Mouse (Mus musculus): ENCODE measurements around the gene Pcid2. TPM values are rescaled to one million over a fixed set of nuclear protein-coding genes. Genes with fewer than 3 reads are reported as not detected.
A peak's percentile ranks its signal among the peaks of the same experiment; 100 is the strongest.
"Not testable (repeated sequence)": the region's sequence is repeated elsewhere in the genome, so short reads cannot be mapped to it uniquely, and the experiment has no call there.

The Pcid2 gene
- polyA plus RNA-seq (2016; fragmentation: Nextera tagmentation; extraction: Ambion mirVana), result 52.9 and 53.2 TPM in 2 replicates

DNA sequence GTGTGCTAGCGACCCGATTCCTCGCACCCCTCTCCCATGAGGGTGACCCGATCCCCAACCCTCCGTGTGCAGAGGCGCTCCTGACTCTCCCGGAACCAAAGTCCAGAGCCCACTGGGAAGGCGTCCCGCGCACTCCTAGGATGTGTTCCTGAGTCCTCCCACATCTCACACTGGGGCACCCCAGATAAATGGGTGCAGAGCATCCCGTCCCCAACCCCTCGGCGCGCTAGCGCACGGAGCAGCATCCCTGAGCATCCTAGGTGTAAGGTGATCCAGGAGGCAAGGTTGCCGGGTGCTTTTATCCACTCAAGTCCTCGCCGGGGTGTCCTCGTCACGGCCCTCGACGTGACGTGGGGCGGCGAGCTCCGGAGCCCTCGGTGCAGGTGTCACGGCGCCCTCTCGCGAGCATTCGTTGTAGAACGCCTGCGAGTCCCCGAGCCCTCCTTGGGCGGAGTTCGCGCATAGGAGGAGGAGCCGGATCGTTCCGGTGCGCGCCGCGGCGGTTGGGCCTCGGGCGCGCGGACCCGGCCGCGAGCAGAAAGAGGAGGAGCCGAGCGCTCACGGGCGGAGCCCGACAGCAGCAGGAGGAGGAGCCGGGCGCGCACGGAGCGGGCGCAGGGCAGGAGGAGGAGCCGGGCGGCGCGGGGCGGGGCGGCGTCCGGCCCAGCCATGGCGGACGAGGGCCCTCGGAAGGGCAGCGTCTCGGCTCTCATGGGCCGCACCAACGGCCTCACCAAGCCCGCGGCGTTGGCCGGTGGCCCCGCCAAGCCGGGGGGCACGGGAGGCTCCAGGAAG, at the start of gene Pcid2, which contains the start of gene Cul4a:
Gene Pcid2 (minus strand): TSS at position 373 of the 795 bp plus-strand sequence.
Gene Cul4a (plus strand): TSS at position 535 of the 795 bp plus-strand sequence.
- H3K9me3 ChIP-seq, result no peaks in the 10 kb centered on the region
- peak within 1 kb of the TSS; percentile 95 for H3K9ac ChIP-seq
- ATAC-seq (ENCODE audit: insufficient number of reproducible peaks, insufficient read depth, low FRiP score, low TSS enrichment), result peak; percentile 94
- under 1% methylated on average over 80 of the region's 87 CpGs for WGBS
- peak within 1 kb of the TSS; percentile 95 for H3K4me2 ChIP-seq (replicated peaks)
- peaks cover 15% of the 10 kb centered on the region for H3K4me1 ChIP-seq
- 0 out of 2 replicates have a peak, but pooled peaks cover 12% of the 10 kb centered on the region for H3K36me3 ChIP-seq
- H3K27me3 ChIP-seq, result no peaks in the 10 kb centered on the region
- peak within 1 kb of the TSS; percentile 88 for H3K27ac ChIP-seq
- H3K4me3 ChIP-seq, result peak within 1 kb of the TSS; percentile 97

DNA sequence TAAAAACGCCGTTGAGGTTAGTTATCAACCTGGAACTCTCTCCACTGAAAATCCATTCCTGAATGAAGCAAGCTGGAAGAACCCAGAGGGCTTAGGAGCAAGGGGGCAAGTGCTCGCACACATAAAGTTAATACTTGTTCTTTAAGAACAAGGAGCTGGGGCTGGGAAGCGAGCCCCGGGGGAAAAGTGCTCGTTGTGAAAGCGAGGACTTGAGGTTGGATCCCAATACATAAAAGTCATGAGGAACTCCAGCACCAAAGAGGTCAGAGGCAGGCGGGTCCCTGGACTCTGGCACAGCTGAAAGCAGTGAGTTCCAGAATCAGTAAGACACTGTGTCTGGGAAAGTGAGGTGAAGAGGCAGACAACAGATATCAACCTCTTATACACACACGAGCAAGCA, 48.8 kb upstream of the Pcid2 start:
- H3K27me3 ChIP-seq, result no peaks in the 10 kb centered on the region
- H3K9me3 ChIP-seq, result no peaks in the 10 kb centered on the region
- no peaks in the 10 kb centered on the region for H3K4me1 ChIP-seq
- WGBS, result 81% methylated on average over 9 of the region's 9 CpGs
- peaks cover 8% of the 10 kb centered on the region for H3K36me3 ChIP-seq
- H3K4me3 ChIP-seq, result no peak overlapping the region
- ATAC-seq (ENCODE audit: insufficient number of reproducible peaks, insufficient read depth, low FRiP score, low TSS enrichment), result no peak
- no peak overlapping the region for H3K9ac ChIP-seq
- no peak overlapping the region for H3K27ac ChIP-seq
- no peak overlapping the region for H3K4me2 ChIP-seq (replicated peaks)

DNA sequence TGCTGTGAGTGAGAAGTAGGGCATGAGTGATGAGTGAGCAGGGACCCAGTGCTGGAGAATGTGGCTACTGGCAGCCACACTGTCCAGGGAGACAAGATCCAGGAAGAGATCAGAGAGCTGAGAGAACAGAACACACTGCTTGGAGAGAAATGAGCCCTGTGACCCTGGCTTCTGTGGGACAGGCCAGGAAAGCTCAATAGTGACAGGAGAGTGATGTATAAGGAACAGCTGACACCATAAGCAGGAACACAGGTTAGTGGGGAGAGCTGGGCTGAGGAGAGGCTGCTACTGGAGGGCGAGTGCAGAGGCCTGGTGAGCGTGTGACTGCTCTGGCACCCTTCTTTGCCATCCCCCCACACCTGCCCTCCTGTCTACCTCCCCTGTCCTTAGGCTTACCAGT, 45.7 kb upstream of the Pcid2 start:
- H3K36me3 ChIP-seq, result peaks cover 36% of the 10 kb centered on the region
- no peak overlapping the region for H3K27ac ChIP-seq
- ATAC-seq (ENCODE audit: insufficient number of reproducible peaks, insufficient read depth, low FRiP score, low TSS enrichment), result no peak
- 89% methylated on average over 2 of the region's 2 CpGs for whole genome bisulfite sequencing
- no peak overlapping the region for H3K4me3 ChIP-seq
- H3K9me3 ChIP-seq, result no peaks in the 10 kb centered on the region
- no peak overlapping the region for H3K4me2 ChIP-seq (replicated peaks)
- H3K4me1 ChIP-seq, result no peaks in the 10 kb centered on the region
- H3K27me3 ChIP-seq, result no peaks in the 10 kb centered on the region
- no peak overlapping the region for H3K9ac ChIP-seq

DNA sequence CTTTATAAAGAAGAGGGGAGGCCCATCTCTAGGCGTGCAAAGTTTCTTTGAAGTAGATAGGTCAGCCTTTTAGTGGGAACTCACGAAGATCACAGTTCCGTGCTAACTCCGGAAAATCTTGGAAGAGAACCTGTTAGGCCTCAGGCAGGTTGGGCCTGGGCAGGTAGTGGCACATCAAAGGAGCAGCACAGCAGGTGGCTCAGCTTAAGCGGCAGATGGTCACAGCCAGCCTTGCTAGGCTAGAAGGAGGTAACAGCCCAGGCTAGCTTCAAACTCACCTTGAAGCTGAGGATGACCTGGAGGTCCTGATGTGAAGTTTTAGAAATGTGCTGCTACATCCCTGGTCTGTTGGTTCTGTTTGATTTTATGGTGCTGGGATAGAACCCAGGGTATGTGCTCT, 44.6 kb upstream of the Pcid2 start:
- Histone ChIP-seq H3K4me1 (no peaks in the 10 kb centered on the region), H3K27ac (no peak overlapping the region), H3K36me3 (peaks cover 46% of the 10 kb centered on the region), H3K4me2 (replicated peaks) (no peak overlapping the region), H3K27me3 (no peaks in the 10 kb centered on the region), H3K9me3 (no peaks in the 10 kb centered on the region), H3K4me3 (no peak overlapping the region), H3K9ac (no peak overlapping the region)
- WGBS, result 63% methylated on average over 5 of the region's 5 CpGs
- ATAC-seq (ENCODE audit: insufficient number of reproducible peaks, insufficient read depth, low FRiP score, low TSS enrichment), result no peak

DNA sequence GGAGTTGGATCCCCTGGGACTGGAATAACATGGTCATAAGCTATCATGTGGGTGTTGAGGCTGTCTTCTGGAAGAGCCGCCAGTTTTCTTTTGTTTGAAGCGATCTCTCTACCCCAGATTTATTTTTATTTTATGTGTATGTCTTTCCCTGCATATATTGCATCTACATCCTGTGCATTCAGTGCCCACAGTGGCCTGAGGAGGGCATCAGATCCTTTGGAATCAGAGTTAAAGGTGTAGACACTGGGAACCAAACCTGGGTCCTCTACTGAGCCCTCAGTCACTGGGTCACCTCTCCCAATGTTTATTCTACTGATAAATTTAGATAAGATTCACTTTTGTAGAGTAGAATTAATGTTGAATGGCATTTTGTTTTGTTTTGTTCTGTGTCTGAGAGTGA, 44.0 kb upstream of the Pcid2 start:
- no peak overlapping the region for H3K9ac ChIP-seq
- no peaks in the 10 kb centered on the region for H3K9me3 ChIP-seq
- WGBS, result 90% methylated on average over 2 of the region's 2 CpGs
- H3K27me3 ChIP-seq, result no peaks in the 10 kb centered on the region
- H3K27ac ChIP-seq, result no peak overlapping the region
- peaks cover 52% of the 10 kb centered on the region for H3K36me3 ChIP-seq
- no peaks in the 10 kb centered on the region for H3K4me1 ChIP-seq
- H3K4me2 ChIP-seq (replicated peaks), result no peak overlapping the region
- H3K4me3 ChIP-seq, result no peak overlapping the region
- no peak for ATAC-seq (ENCODE audit: insufficient number of reproducible peaks, insufficient read depth, low FRiP score, low TSS enrichment)

DNA sequence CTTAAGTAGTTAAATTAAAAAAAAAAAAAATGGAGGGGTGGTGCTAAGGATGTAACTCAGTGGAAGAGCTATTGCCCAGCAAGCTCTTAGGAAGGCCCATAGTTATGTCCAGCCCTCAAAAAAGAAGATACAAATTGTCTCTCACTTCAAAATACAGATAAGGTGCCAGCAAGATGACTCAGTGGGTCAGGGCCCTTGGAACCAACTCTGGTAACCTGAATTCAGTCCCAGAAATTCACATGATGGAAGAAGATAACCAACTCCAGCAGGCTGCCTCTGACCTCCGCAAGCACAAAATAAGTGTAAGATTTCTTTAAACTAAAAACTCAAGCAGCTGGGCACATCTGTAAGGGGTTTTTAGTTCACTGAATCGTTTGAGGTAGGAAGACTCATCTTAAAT, 43.2 kb upstream of the Pcid2 start:
- H3K9me3 ChIP-seq, result no peaks in the 10 kb centered on the region
- H3K4me1 ChIP-seq, result no peaks in the 10 kb centered on the region
- H3K36me3 ChIP-seq, result peaks cover 58% of the 10 kb centered on the region
- no peak overlapping the region for H3K4me2 ChIP-seq (replicated peaks)
- no peak overlapping the region for H3K9ac ChIP-seq
- no peak overlapping the region for H3K4me3 ChIP-seq
- no peak for ATAC-seq (ENCODE audit: insufficient number of reproducible peaks, insufficient read depth, low FRiP score, low TSS enrichment)
- no peak overlapping the region for H3K27ac ChIP-seq
- H3K27me3 ChIP-seq, result no peaks in the 10 kb centered on the region
- 84% methylated on average over 2 of the region's 2 CpGs for WGBS

DNA sequence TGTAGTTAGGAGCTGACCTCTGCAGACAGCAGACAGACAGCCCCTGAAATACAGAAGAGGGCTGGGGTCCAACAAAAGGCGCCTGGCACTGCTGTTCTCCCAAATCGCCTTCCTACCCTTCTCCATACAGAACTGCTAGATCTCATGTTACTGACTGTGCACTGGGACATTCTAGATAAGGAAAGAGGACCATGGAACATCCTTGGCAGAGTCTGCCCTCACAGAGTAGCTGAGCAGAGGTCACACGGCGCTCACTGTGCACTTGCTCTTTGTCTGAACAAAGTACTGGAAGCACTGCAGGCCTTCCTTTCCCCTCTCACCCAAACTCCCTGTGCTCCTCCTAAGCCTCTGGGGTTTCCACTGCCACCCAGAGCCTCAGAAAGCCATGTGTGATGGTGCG, 36.4 kb upstream of the Pcid2 start:
- H3K9ac ChIP-seq, result no peak overlapping the region
- H3K27me3 ChIP-seq, result no peaks in the 10 kb centered on the region
- 87% methylated on average over 5 of the region's 5 CpGs for WGBS
- no peak overlapping the region for H3K4me2 ChIP-seq (replicated peaks)
- no peak overlapping the region for H3K27ac ChIP-seq
- ATAC-seq (ENCODE audit: insufficient number of reproducible peaks, insufficient read depth, low FRiP score, low TSS enrichment), result no peak
- no peak overlapping the region for H3K4me3 ChIP-seq
- H3K4me1 ChIP-seq, result no peaks in the 10 kb centered on the region
- peaks cover 97% of the 10 kb centered on the region for H3K36me3 ChIP-seq
- H3K9me3 ChIP-seq, result no peaks in the 10 kb centered on the region

DNA sequence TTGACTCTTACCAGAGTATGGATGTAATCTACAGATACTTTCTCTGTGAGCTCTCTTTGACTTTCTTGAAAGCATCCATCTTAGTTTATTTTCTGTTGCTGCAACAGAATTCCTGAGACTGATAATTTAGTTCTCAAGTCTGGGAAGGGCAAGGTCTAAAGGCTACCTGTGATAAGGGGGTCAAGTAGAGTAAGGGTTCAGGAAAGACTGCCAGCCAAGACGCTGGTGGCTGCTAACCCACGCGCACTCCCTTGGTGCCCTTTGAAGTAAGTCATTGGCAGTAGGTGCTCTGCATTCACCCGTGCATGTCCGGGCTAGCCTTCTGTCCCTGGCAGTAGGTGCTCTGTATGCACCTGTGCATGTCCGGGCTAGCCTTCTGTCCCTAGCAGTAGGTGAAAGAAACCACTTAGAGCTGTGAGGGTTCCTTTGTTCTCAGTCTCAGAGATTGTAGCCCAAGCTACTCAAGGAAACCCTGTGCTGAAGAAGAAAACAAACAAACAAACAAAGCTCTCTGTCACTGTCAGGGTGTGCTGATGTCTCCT, 34.5 kb upstream of the Pcid2 start:
- no peak for ATAC-seq (ENCODE audit: insufficient number of reproducible peaks, insufficient read depth, low FRiP score, low TSS enrichment)
- H3K27ac ChIP-seq, result no peak overlapping the region
- no peaks in the 10 kb centered on the region for H3K27me3 ChIP-seq
- no peak overlapping the region for H3K9ac ChIP-seq
- H3K9me3 ChIP-seq, result no peaks in the 10 kb centered on the region
- H3K4me1 ChIP-seq, result no peaks in the 10 kb centered on the region
- H3K4me2 ChIP-seq (replicated peaks), result no peak overlapping the region
- H3K36me3 ChIP-seq, result peaks cover 94% of the 10 kb centered on the region
- 96% methylated on average over 6 of the region's 6 CpGs for WGBS
- no peak overlapping the region for H3K4me3 ChIP-seq

DNA sequence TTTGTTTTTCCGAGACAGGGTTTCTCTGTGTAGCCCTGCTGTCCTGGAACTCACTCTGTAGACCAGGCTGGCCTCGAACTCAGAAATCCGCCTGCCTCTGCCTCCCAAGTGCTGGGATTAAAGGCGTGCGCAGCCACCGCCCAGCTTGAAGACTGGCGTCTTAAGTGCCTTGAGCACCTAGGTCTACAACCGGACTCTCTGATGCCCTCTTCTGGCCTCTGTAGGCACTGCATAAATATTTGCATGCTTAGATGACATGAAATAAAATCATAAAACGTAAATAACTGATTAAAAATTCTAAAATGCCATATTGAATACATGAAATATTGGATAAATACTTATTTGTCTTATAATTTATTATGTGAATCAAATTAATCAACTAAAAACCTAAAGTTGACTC, 27.0 kb upstream of the Pcid2 start:
- not testable (repeated sequence) for H3K4me3 ChIP-seq; H3K27ac ChIP-seq; H3K4me1 ChIP-seq; H3K27me3 ChIP-seq; H3K4me2 ChIP-seq (replicated peaks); ATAC-seq (ENCODE audit: insufficient number of reproducible peaks, insufficient read depth, low FRiP score, low TSS enrichment); H3K9ac ChIP-seq; H3K9me3 ChIP-seq
- peaks cover 85% of the 10 kb centered on the region for H3K36me3 ChIP-seq
- 73% methylated on average over 9 of the region's 9 CpGs for WGBS

DNA sequence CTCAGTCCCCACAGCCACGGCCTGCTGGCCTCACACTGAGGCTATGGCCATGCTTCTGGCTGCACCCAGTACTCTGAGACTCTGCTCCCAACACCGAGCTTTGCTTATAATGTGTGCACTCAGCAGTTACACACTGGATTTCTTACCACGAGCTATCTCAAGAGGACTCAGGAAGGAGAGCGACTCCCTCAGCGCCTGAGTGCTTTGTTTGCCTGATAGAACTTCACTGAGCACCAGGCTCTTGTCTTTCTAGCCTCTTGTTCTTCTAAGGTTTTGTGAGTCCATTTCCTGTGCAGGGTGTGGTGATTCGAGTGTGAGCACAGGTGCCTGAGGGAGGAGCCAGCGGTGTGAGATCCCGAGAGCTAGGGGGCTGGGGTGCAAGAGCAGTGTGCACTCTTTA, 19.6 kb upstream of the Pcid2 start:
- Histone ChIP-seq H3K9me3 (no peaks in the 10 kb centered on the region), H3K27me3 (no peaks in the 10 kb centered on the region), H3K4me3 (no peak overlapping the region), H3K27ac (no peak overlapping the region), H3K4me2 (replicated peaks) (no peak overlapping the region), H3K4me1 (no peaks in the 10 kb centered on the region), H3K36me3 (peaks cover 66% of the 10 kb centered on the region), H3K9ac (no peak overlapping the region)
- WGBS, result 94% methylated on average over 8 of the region's 8 CpGs
- ATAC-seq (ENCODE audit: insufficient number of reproducible peaks, insufficient read depth, low FRiP score, low TSS enrichment), result no peak

DNA sequence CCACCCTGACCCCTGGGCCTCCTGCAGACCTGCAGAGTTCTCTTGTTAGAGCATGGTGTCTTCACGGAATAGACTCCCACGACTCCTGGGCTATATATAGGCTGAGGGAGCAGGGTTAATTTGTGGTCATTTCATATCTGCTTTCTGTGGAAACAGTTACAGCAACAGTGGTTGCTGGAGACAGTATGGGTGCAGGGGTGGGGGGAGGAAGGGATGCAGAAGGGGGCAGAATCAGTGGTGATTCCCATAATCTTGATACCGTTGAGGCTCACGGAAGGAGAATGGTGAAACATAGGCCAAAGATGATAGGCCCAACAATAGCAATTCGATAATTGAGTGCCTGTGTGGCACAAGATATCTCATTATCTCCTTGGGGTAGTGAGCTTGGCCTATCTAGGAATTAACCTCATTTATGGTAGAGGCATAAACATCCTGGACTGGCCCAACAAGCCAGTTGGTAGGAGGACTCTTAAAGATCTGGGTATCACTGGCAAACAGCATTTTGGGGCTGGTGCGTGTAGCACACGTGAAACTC, 17.7 kb upstream of the Pcid2 start:
- no peak overlapping the region for H3K27ac ChIP-seq
- no peaks in the 10 kb centered on the region for H3K9me3 ChIP-seq
- WGBS, result 91% methylated on average over 7 of the region's 7 CpGs
- peaks cover 64% of the 10 kb centered on the region for H3K36me3 ChIP-seq
- H3K4me3 ChIP-seq, result no peak overlapping the region
- H3K27me3 ChIP-seq, result no peaks in the 10 kb centered on the region
- no peak overlapping the region for H3K9ac ChIP-seq
- no peaks in the 10 kb centered on the region for H3K4me1 ChIP-seq
- H3K4me2 ChIP-seq (replicated peaks), result no peak overlapping the region
- no peak for ATAC-seq (ENCODE audit: insufficient number of reproducible peaks, insufficient read depth, low FRiP score, low TSS enrichment)

All from embryonic facial prominence, embryonic 12.5 days (tissue).